Mouse (Mus musculus) erythroblast, embryonic 14.5 days (primary cell): Measurements from ENCODE around the gene Snx33.

Source experiments
- GATA1 ChIP-seq: IDR thresholded peaks from 2 replicates; pipeline ENCODE4 v1.6.1; 2012; ENCODE audit warnings: low read length, inconsistent platforms, mixed read lengths
- TAL1 ChIP-seq: IDR thresholded peaks from 3 replicates; pipeline ENCODE4 v1.6.1; 2012; ENCODE audit warnings: low read length, inconsistent platforms, mixed read lengths

GRCm38 (mm10) chr9:56877284-56877683 lies 50.9 kb downstream of the Snx33 start:
- TF ChIP-seq GATA1 (no peak), TAL1 (no peak)
